Mouse (Mus musculus): ENCODE data around the gene Sord. TPM values are rescaled to one million over a fixed set of nuclear protein-coding genes. Genes with fewer than 3 reads are reported as not detected.
A peak's percentile ranks its signal among the peaks of the same experiment; 100 is the strongest.

Sord gene
- polyA plus RNA-seq, 1 experiment from 2014 or later: 45.0 TPM

- Histone ChIP-seq H3K4me2 (peak overlapping the region; percentile 74), H3K4me1 (ENCODE audit: control insufficient read depth, insufficient read depth, low read length) (peaks cover 18% of the 10 kb centered on the region), H3K9me3 (replicated peaks; ENCODE audit: control insufficient read depth, low read length) (no peaks in the 10 kb centered on the region), H3K36me3 (ENCODE audit: control insufficient read depth, insufficient read depth, low read length) (no peaks in the 10 kb centered on the region), H3K27ac (ENCODE audit: low read depth, low read length) (no peak overlapping the region), H3K27me3 (ENCODE audit: control insufficient read depth, insufficient read depth, low read length) (peaks cover 93% of the 10 kb centered on the region), H3K4me3 (ENCODE audit: low read depth, low read length) (peak overlapping the region; percentile 36), H3K9ac (ENCODE audit: low read depth, low read length) (no peak overlapping the region)
- 12% methylated on average over 23 of the region's 23 CpGs for WGBS (ENCODE audit: insufficient replicate concordance)
- ATAC-seq (replicated peaks; ENCODE audit: insufficient number of reproducible peaks, low FRiP score, low TSS enrichment): no peak
These were observed 67.5 kb downstream of the Sord start for GRCm38 (mm10) chr2:122301921-122302573.

- peaks cover 92% of the 10 kb centered on the region for H3K27me3 ChIP-seq (ENCODE audit: control insufficient read depth, insufficient read depth, low read length)
- H3K4me3 ChIP-seq (ENCODE audit: low read depth, low read length): no peak overlapping the region
- no peaks in the 10 kb centered on the region for H3K9me3 ChIP-seq (replicated peaks; ENCODE audit: control insufficient read depth, low read length)
- no peak overlapping the region for H3K4me2 ChIP-seq
- H3K9ac ChIP-seq (ENCODE audit: low read depth, low read length): no peak overlapping the region
- no peak for ATAC-seq (replicated peaks; ENCODE audit: insufficient number of reproducible peaks, low FRiP score, low TSS enrichment)
- no peak overlapping the region for H3K27ac ChIP-seq (ENCODE audit: low read depth, low read length)
- H3K4me1 ChIP-seq (ENCODE audit: control insufficient read depth, insufficient read depth, low read length): peaks cover 12% of the 10 kb centered on the region; the same call in 1 of the 2 replicates
- WGBS (ENCODE audit: insufficient replicate concordance): 13% methylated on average over 9 of the region's 9 CpGs
- no peaks in the 10 kb centered on the region for H3K36me3 ChIP-seq (ENCODE audit: control insufficient read depth, insufficient read depth, low read length)
These were observed 68.2 kb downstream of the Sord start for GRCm38 (mm10) chr2:122302574-122303241.

- H3K27me3 ChIP-seq (ENCODE audit: control insufficient read depth, insufficient read depth, low read length): peaks cover 89% of the 10 kb centered on the region
- H3K9me3 ChIP-seq (replicated peaks; ENCODE audit: control insufficient read depth, low read length): no peaks in the 10 kb centered on the region
- no peak for ATAC-seq (replicated peaks; ENCODE audit: insufficient number of reproducible peaks, low FRiP score, low TSS enrichment)
- H3K4me1 ChIP-seq (ENCODE audit: control insufficient read depth, insufficient read depth, low read length): peaks cover 8% of the 10 kb centered on the region; the same call in 1 of the 2 replicates
- no peak overlapping the region for H3K9ac ChIP-seq (ENCODE audit: low read depth, low read length)
- no peak overlapping the region for H3K4me3 ChIP-seq (ENCODE audit: low read depth, low read length)
- 85% methylated on average over 6 of the region's 6 CpGs for WGBS (ENCODE audit: insufficient replicate concordance)
- H3K4me2 ChIP-seq: no peak overlapping the region
- H3K27ac ChIP-seq (ENCODE audit: low read depth, low read length): no peak overlapping the region
- no peaks in the 10 kb centered on the region for H3K36me3 ChIP-seq (ENCODE audit: control insufficient read depth, insufficient read depth, low read length)
These were observed 70.0 kb downstream of the Sord start for GRCm38 (mm10) chr2:122304544-122304943.

GRCm38 (mm10) chr2:122305097-122305892 is 70.7 kb downstream of the Sord start:
- Histone ChIP-seq H3K4me1 (ENCODE audit: control insufficient read depth, insufficient read depth, low read length) (peaks cover 8% of the 10 kb centered on the region; the same call in 1 of the 2 replicates), H3K9ac (ENCODE audit: low read depth, low read length) (no peak overlapping the region), H3K9me3 (replicated peaks; ENCODE audit: control insufficient read depth, low read length) (no peaks in the 10 kb centered on the region), H3K4me2 (no peak overlapping the region), H3K27me3 (ENCODE audit: control insufficient read depth, insufficient read depth, low read length) (peaks cover 83% of the 10 kb centered on the region), H3K36me3 (ENCODE audit: control insufficient read depth, insufficient read depth, low read length) (no peaks in the 10 kb centered on the region), H3K27ac (ENCODE audit: low read depth, low read length) (no peak overlapping the region), H3K4me3 (ENCODE audit: low read depth, low read length) (no peak overlapping the region)
- ATAC-seq (replicated peaks; ENCODE audit: insufficient number of reproducible peaks, low FRiP score, low TSS enrichment): no peak
- WGBS (ENCODE audit: insufficient replicate concordance): 79% methylated on average over 16 of the region's 16 CpGs

GRCm38 (mm10) chr2:122306184-122306583 is 71.6 kb downstream of the Sord start:
- H3K4me2 ChIP-seq: no peak overlapping the region
- peaks cover 82% of the 10 kb centered on the region for H3K27me3 ChIP-seq (ENCODE audit: control insufficient read depth, insufficient read depth, low read length)
- no peak for ATAC-seq (replicated peaks; ENCODE audit: insufficient number of reproducible peaks, low FRiP score, low TSS enrichment)
- H3K9ac ChIP-seq (ENCODE audit: low read depth, low read length): no peak overlapping the region
- H3K9me3 ChIP-seq (replicated peaks; ENCODE audit: control insufficient read depth, low read length): no peaks in the 10 kb centered on the region
- H3K4me3 ChIP-seq (ENCODE audit: low read depth, low read length): no peak overlapping the region
- no peak overlapping the region for H3K27ac ChIP-seq (ENCODE audit: low read depth, low read length)
- peaks cover 6% of the 10 kb centered on the region; the same call in 1 of the 2 replicates for H3K4me1 ChIP-seq (ENCODE audit: control insufficient read depth, insufficient read depth, low read length)
- WGBS (ENCODE audit: insufficient replicate concordance): 49% methylated on average over 4 of the region's 4 CpGs
- no peaks in the 10 kb centered on the region for H3K36me3 ChIP-seq (ENCODE audit: control insufficient read depth, insufficient read depth, low read length)

- Histone ChIP-seq H3K9ac (ENCODE audit: low read depth, low read length) (no peak overlapping the region), H3K27ac (ENCODE audit: low read depth, low read length) (no peak overlapping the region), H3K9me3 (replicated peaks; ENCODE audit: control insufficient read depth, low read length) (no peaks in the 10 kb centered on the region), H3K27me3 (ENCODE audit: control insufficient read depth, insufficient read depth, low read length) (peaks cover 84% of the 10 kb centered on the region), H3K4me2 (no peak overlapping the region), H3K4me3 (ENCODE audit: low read depth, low read length) (no peak overlapping the region), H3K36me3 (ENCODE audit: control insufficient read depth, insufficient read depth, low read length) (no peaks in the 10 kb centered on the region), H3K4me1 (ENCODE audit: control insufficient read depth, insufficient read depth, low read length) (0 out of 2 replicates have a peak, but pooled peaks cover 3% of the 10 kb centered on the region)
- 41% methylated on average over 3 of the region's 3 CpGs for WGBS (ENCODE audit: insufficient replicate concordance)
- ATAC-seq (replicated peaks; ENCODE audit: insufficient number of reproducible peaks, low FRiP score, low TSS enrichment): no peak
These were observed 75.1 kb downstream of the Sord start for GRCm38 (mm10) chr2:122309647-122310046.

GRCm38 (mm10) chr2:122311561-122311960 is 77.0 kb downstream of the Sord start:
- H3K27ac ChIP-seq (ENCODE audit: low read depth, low read length): no peak overlapping the region
- no peaks in the 10 kb centered on the region for H3K9me3 ChIP-seq (replicated peaks; ENCODE audit: control insufficient read depth, low read length)
- 46% methylated on average over 2 of the region's 2 CpGs for WGBS (ENCODE audit: insufficient replicate concordance)
- no peak overlapping the region for H3K4me2 ChIP-seq
- no peak overlapping the region for H3K4me3 ChIP-seq (ENCODE audit: low read depth, low read length)
- no peak overlapping the region for H3K9ac ChIP-seq (ENCODE audit: low read depth, low read length)
- no peaks in the 10 kb centered on the region for H3K36me3 ChIP-seq (ENCODE audit: control insufficient read depth, insufficient read depth, low read length)
- ATAC-seq (replicated peaks; ENCODE audit: insufficient number of reproducible peaks, low FRiP score, low TSS enrichment): no peak
- peaks cover 78% of the 10 kb centered on the region for H3K27me3 ChIP-seq (ENCODE audit: control insufficient read depth, insufficient read depth, low read length)
- H3K4me1 ChIP-seq (ENCODE audit: control insufficient read depth, insufficient read depth, low read length): 0 out of 2 replicates have a peak, but pooled peaks cover 3% of the 10 kb centered on the region

- Histone ChIP-seq H3K36me3 (ENCODE audit: control insufficient read depth, insufficient read depth, low read length) (no peaks in the 10 kb centered on the region), H3K4me3 (ENCODE audit: low read depth, low read length) (peak overlapping the region; percentile 25), H3K4me1 (ENCODE audit: control insufficient read depth, insufficient read depth, low read length) (0 out of 2 replicates have a peak, but pooled peaks cover 3% of the 10 kb centered on the region), H3K27ac (ENCODE audit: low read depth, low read length) (no peak overlapping the region), H3K9me3 (replicated peaks; ENCODE audit: control insufficient read depth, low read length) (no peaks in the 10 kb centered on the region), H3K4me2 (peak overlapping the region; percentile 57), H3K27me3 (ENCODE audit: control insufficient read depth, insufficient read depth, low read length) (peaks cover 65% of the 10 kb centered on the region), H3K9ac (ENCODE audit: low read depth, low read length) (no peak overlapping the region)
- WGBS (ENCODE audit: insufficient replicate concordance): 4% methylated on average over 27 of the region's 27 CpGs
- ATAC-seq (replicated peaks; ENCODE audit: insufficient number of reproducible peaks, low FRiP score, low TSS enrichment): no peak
These were observed 78.3 kb downstream of the Sord start for GRCm38 (mm10) chr2:122312722-122313417.

Measured in heart, embryonic 11.5 days (tissue).